Mouse (Mus musculus) liver, embryonic 11.5 days (tissue): ENCODE results near the gene Anxa1. TPM values are rescaled to one million over a fixed set of nuclear protein-coding genes. Genes with fewer than 3 reads are reported as not detected.

ENCODE experiments used
- ATAC-seq: fragments of 200-750 bp; cut with Nextera tagmentation; replicated peaks from 2 replicates; pipeline ENCODE4 v1.8.0; 2017; ENCODE audit warnings: moderate number of reproducible peaks, mild to moderate bottlenecking, moderate TSS enrichment, moderate library complexity; ENCODE audit not compliant: low FRiP score
- DNase-seq: peaks from one replicate; pipeline ENCODE4 v3.0.0-alpha.2; 2017; ENCODE audit warnings: low spot score
- H3K27ac ChIP-seq: fragments of 300-500 bp; sonication (generic); 2 replicates; pipeline ENCODE4 v1.5.1; 2014; ENCODE audit warnings: mild to moderate bottlenecking, low read depth, low read length, control low read depth
- H3K27me3 ChIP-seq: fragments of 300-500 bp; sonication (generic); replicated peaks from 2 replicates; pipeline ENCODE4 v1.6.1; 2014; ENCODE audit warnings: low read length, mixed read lengths; ENCODE audit not compliant: control insufficient read depth, insufficient read depth
- H3K36me3 ChIP-seq: fragments of 300-500 bp; sonication (generic); 2 replicates; pipeline ENCODE4 v1.6.1; 2014; ENCODE audit warnings: mild to moderate bottlenecking, low read length, moderate library complexity, mixed read lengths; ENCODE audit not compliant: control insufficient read depth, insufficient read depth
- H3K4me1 ChIP-seq: fragments of 300-500 bp; sonication (generic); replicated peaks from 2 replicates; pipeline ENCODE4 v1.6.1; 2014; ENCODE audit warnings: low read length, mixed read lengths; ENCODE audit not compliant: control insufficient read depth, insufficient read depth
- H3K4me2 ChIP-seq: fragments of 300-500 bp; sonication (generic); 2 replicates; pipeline ENCODE4 v1.6.1; 2014; ENCODE audit warnings: mild to moderate bottlenecking, control low read depth, moderate library complexity
- H3K4me3 ChIP-seq: fragments of 300-500 bp; sonication (generic); 2 replicates; pipeline ENCODE4 v1.5.1; 2014; ENCODE audit warnings: low read depth, low read length, control low read depth
- H3K9ac ChIP-seq: fragments of 300-500 bp; sonication (generic); 2 replicates; pipeline ENCODE4 v1.6.1; 2014; ENCODE audit warnings: low read depth, low read length, control low read depth
- H3K9me3 ChIP-seq: fragments of 300-500 bp; sonication (generic); 2 replicates; pipeline ENCODE4 v1.6.1; 2016; ENCODE audit warnings: low read length, inconsistent platforms, mixed read lengths; ENCODE audit not compliant: control insufficient read depth
- WGBS: fragments of 180-500 bp; shearing (Covaris S2); extraction: QIAGEN DNeasy Blood & Tissue Kit; methylation state at CpG from one replicate; pipeline ENCODE4 v1.1.7; 2014; 5-methylcytosine and 5-hydroxymethylcytosine counted together
- polyA plus RNA-seq: library from polyadenylated mRNA; unstranded; fragments of >200 nt; fragmentation: Nextera tagmentation; extraction: Ambion mirVana; gene quantifications from 2 replicates; pipeline ENCODE4 v1.2.1, GENCODE M21; 2014

Anxa1 gene
- polyA plus RNA-seq, 1 experiment from 2014 or later, result 16.8 TPM

- Histone ChIP-seq H3K4me2 (no peak overlapping the region), H3K36me3 (no peaks in the 10 kb centered on the region), H3K27ac (no peak overlapping the region), H3K4me1 (no peaks in the 10 kb centered on the region), H3K9me3 (no peaks in the 10 kb centered on the region), H3K4me3 (no peak overlapping the region), H3K9ac (no peak overlapping the region), H3K27me3 (no peaks in the 10 kb centered on the region)
- WGBS, result 67% methylated on average over 6 of the region's 6 CpGs
- no peak for ATAC-seq
- no peak for DNase-seq
Observed at GRCm38 (mm10) chr19:20389245-20389644, 1.5 kb downstream of the Anxa1 start.

GRCm38 (mm10) chr19:20388276-20388675 is 2.5 kb downstream of the Anxa1 start:
- Histone ChIP-seq H3K27me3 (no peaks in the 10 kb centered on the region), H3K4me3 (no peak overlapping the region), H3K9me3 (no peaks in the 10 kb centered on the region), H3K27ac (no peak overlapping the region), H3K9ac (no peak overlapping the region), H3K36me3 (no peaks in the 10 kb centered on the region), H3K4me1 (no peaks in the 10 kb centered on the region), H3K4me2 (no peak overlapping the region)
- DNase-seq, result no peak
- WGBS, result 86% methylated on average over 6 of the region's 6 CpGs
- ATAC-seq, result no peak

- H3K27ac ChIP-seq, result no peak overlapping the region
- DNase-seq, result no peak
- no peak overlapping the region for H3K9ac ChIP-seq
- no peaks in the 10 kb centered on the region for H3K4me1 ChIP-seq
- no peak overlapping the region for H3K4me3 ChIP-seq
- no peaks in the 10 kb centered on the region for H3K27me3 ChIP-seq
- H3K36me3 ChIP-seq, result no peaks in the 10 kb centered on the region
- no peak overlapping the region for H3K4me2 ChIP-seq
- WGBS, result 76% methylated on average over 2 of the region's 2 CpGs
- no peak for ATAC-seq
- H3K9me3 ChIP-seq, result no peaks in the 10 kb centered on the region
Observed at GRCm38 (mm10) chr19:20386296-20386695, 4.4 kb downstream of the Anxa1 start.

GRCm38 (mm10) chr19:20385645-20386044 is 5.1 kb downstream of the Anxa1 start:
- ATAC-seq (no peak), DNase-seq (no peak)
- Histone ChIP-seq H3K4me1 (no peaks in the 10 kb centered on the region), H3K27ac (no peak overlapping the region), H3K4me3 (no peak overlapping the region), H3K9ac (no peak overlapping the region), H3K4me2 (no peak overlapping the region), H3K27me3 (no peaks in the 10 kb centered on the region), H3K36me3 (no peaks in the 10 kb centered on the region), H3K9me3 (no peaks in the 10 kb centered on the region)
- 77% methylated on average over 6 of the region's 6 CpGs for WGBS

- 64% methylated on average over 2 of the region's 2 CpGs for WGBS
- Histone ChIP-seq H3K36me3 (no peaks in the 10 kb centered on the region), H3K27me3 (no peaks in the 10 kb centered on the region), H3K4me2 (no peak overlapping the region), H3K9ac (no peak overlapping the region), H3K4me3 (no peak overlapping the region), H3K4me1 (no peaks in the 10 kb centered on the region), H3K27ac (no peak overlapping the region), H3K9me3 (no peaks in the 10 kb centered on the region)
- no peak for ATAC-seq
- DNase-seq, result no peak
Observed at GRCm38 (mm10) chr19:20381207-20381752, 9.5 kb downstream of the Anxa1 start.

- ATAC-seq (no peak), DNase-seq (no peak)
- Histone ChIP-seq H3K36me3 (no peaks in the 10 kb centered on the region), H3K4me1 (no peaks in the 10 kb centered on the region), H3K4me3 (no peak overlapping the region), H3K4me2 (no peak overlapping the region), H3K9ac (no peak overlapping the region), H3K9me3 (no peaks in the 10 kb centered on the region), H3K27ac (no peak overlapping the region), H3K27me3 (no peaks in the 10 kb centered on the region)
- 77% methylated on average over 2 of the region's 2 CpGs for WGBS
Observed at GRCm38 (mm10) chr19:20370175-20370574, 20.6 kb downstream of the Anxa1 start.

GRCm38 (mm10) chr19:20366571-20366970 is 24.2 kb downstream of the Anxa1 start:
- WGBS, result 76% methylated on average over 5 of the region's 5 CpGs
- H3K27me3 ChIP-seq, result no peaks in the 10 kb centered on the region
- ATAC-seq (no peak), DNase-seq (no peak)
- no peaks in the 10 kb centered on the region for H3K4me1 ChIP-seq
- H3K9ac ChIP-seq, result no peak overlapping the region
- no peaks in the 10 kb centered on the region for H3K36me3 ChIP-seq
- no peak overlapping the region for H3K4me2 ChIP-seq
- no peak overlapping the region for H3K27ac ChIP-seq
- no peaks in the 10 kb centered on the region for H3K9me3 ChIP-seq
- H3K4me3 ChIP-seq, result no peak overlapping the region

GRCm38 (mm10) chr19:20366010-20366409 is 24.7 kb downstream of the Anxa1 start:
- no peak overlapping the region for H3K27ac ChIP-seq
- no peaks in the 10 kb centered on the region for H3K4me1 ChIP-seq
- no peak overlapping the region for H3K4me3 ChIP-seq
- H3K36me3 ChIP-seq, result no peaks in the 10 kb centered on the region
- H3K27me3 ChIP-seq, result no peaks in the 10 kb centered on the region
- H3K9ac ChIP-seq, result no peak overlapping the region
- no peaks in the 10 kb centered on the region for H3K9me3 ChIP-seq
- ATAC-seq (no peak), DNase-seq (no peak)
- WGBS, result 70% methylated on average over 2 of the region's 2 CpGs
- H3K4me2 ChIP-seq, result no peak overlapping the region

- H3K4me2 ChIP-seq, result no peak overlapping the region
- H3K4me3 ChIP-seq, result no peak overlapping the region
- no peaks in the 10 kb centered on the region for H3K36me3 ChIP-seq
- 68% methylated on average over 2 of the region's 2 CpGs for WGBS
- DNase-seq, result no peak
- no peak overlapping the region for H3K27ac ChIP-seq
- H3K9ac ChIP-seq, result no peak overlapping the region
- H3K27me3 ChIP-seq, result no peaks in the 10 kb centered on the region
- no peak for ATAC-seq
- H3K9me3 ChIP-seq, result no peaks in the 10 kb centered on the region
- no peaks in the 10 kb centered on the region for H3K4me1 ChIP-seq
Observed at GRCm38 (mm10) chr19:20365364-20365763, 25.4 kb downstream of the Anxa1 start.
